Mouse (Mus musculus) brain, embryonic 14.5 days (tissue): ENCODE results near the gene Stk38.

ENCODE experiments used
- CTCF ChIP-seq: fragments of 200-500 bp; IDR thresholded peaks from 2 replicates; pipeline ENCODE4 v1.5.1; 2012; ENCODE audit warnings: inconsistent platforms, mild to moderate bottlenecking, moderate library complexity, borderline replicate concordance; ENCODE audit not compliant: insufficient read depth, insufficient read length; ENCODE audit errors: extremely low read depth
- POLR2A ChIP-seq: fragments of 200-500 bp; IDR thresholded peaks from 2 replicates; pipeline ENCODE4 v1.6.1; 2012; ENCODE audit warnings: mild to moderate bottlenecking, inconsistent platforms, borderline replicate concordance; ENCODE audit not compliant: poor library complexity, insufficient read depth, insufficient read length, severe bottlenecking; ENCODE audit errors: extremely low read depth

DNA sequence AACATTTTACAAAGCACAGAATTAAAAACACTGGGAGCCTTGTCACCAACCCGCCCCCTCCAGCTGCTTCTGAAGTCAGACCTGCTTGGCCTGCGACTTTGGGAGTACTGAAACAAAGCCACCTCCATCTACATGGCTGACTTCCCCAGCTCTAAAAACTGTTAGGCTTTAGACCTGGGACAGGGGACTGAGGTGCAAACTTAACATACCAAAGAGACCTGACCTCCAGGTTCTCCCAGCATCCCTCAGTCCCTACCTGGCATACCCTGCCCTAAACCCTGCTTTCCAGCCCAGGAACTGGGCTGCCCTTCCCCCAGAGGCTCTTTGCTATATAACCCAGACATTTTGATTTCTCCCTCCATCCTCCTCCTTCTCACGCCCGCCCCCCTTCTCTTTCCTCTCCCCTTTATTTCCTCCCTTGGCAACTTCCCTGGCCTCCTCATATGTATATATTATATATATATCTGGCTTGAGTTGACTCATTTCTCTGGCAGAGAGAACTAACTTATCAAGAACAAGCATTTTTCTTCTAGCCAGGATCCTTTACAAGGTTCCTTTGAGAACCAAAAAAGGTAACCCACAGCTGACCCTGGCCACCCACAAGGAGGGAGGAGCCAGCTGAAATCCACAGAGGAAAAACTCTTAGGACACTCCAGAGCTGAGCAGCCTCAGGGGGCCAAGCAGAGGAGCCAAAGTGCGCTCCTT lies 19.0 kb upstream of the Stk38 start:
- TF ChIP-seq CTCF, result no peak
- no peak for TF ChIP-seq POLR2A
